Mouse (Mus musculus): Measurements from ENCODE around the gene Grin2c. TPM values are rescaled to one million over a fixed set of nuclear protein-coding genes. Genes with fewer than 3 reads are reported as not detected.

Gene Grin2c
- polyA plus RNA-seq, 1 experiment from 2014 or later, result not detected

- Histone ChIP-seq H3K9me3 (0 out of 2 replicates have a peak, but pooled peaks cover 2% of the 10 kb centered on the region), H3K4me3 (replicated peaks) (peak overlapping the region; percentile 24), H3K9ac (no peak overlapping the region; the same call in 1 of the 2 replicates), H3K4me2 (peak overlapping the region; percentile 44), H3K4me1 (peaks cover 7% of the 10 kb centered on the region), H3K27me3 (peaks cover 100% of the 10 kb centered on the region), H3K27ac (no peak overlapping the region), H3K36me3 (replicated peaks) (no peaks in the 10 kb centered on the region)
- no peak for ATAC-seq (ENCODE audit: low FRiP score)
- WGBS, result 16% methylated on average over 59 of the region's 59 CpGs
These were observed 9.1 kb downstream of the Grin2c start for GRCm38 (mm10) chr11:115257775-115258510.

GRCm38 (mm10) chr11:115251258-115251657 lies 15.8 kb downstream of the Grin2c start:
- H3K27ac ChIP-seq, result no peak overlapping the region
- no peak overlapping the region for H3K4me2 ChIP-seq
- H3K4me1 ChIP-seq, result peaks cover 38% of the 10 kb centered on the region
- no peaks in the 10 kb centered on the region for H3K36me3 ChIP-seq (replicated peaks)
- H3K9me3 ChIP-seq, result no peaks in the 10 kb centered on the region
- H3K27me3 ChIP-seq, result peaks cover 99% of the 10 kb centered on the region
- H3K4me3 ChIP-seq (replicated peaks), result no peak overlapping the region
- H3K9ac ChIP-seq, result no peak overlapping the region
- 58% methylated on average over 3 of the region's 3 CpGs for WGBS
- no peak for ATAC-seq (ENCODE audit: low FRiP score)

DNA sequence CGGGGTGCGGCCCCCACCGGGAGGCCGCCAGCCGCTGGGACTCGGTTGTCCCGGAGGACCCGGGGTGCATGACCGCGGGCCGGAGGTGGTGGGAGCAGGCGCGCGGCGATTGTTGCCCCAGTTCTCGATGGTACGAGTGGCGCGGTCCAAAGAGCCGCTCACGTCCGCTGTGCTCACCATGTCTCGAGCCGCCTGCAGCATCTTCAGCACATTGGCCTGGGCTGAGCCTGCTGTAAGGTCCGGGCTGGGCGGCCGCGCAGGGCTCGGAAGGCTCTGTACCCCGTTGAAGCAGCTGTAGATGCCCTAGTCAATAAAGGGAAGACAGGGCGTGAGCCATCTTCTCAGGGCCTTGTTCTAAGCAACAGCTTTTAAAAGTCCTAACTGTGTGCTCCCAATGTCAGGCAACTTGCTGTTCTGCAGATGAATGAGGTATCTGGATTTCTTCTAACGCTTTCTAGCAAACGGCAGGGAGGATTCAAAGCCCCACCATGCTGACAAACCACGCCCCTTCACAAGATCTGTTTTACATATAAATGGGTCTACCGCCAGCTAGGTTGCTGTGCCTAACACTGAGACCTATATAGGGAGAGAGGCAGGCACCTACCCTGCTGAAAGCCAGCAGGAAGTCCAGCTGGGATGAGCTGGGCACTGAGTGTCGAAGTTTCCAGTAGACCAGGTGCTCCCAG lies 16.5 kb downstream of the Grin2c start:
- Histone ChIP-seq H3K4me1 (peaks cover 43% of the 10 kb centered on the region), H3K27ac (no peak overlapping the region), H3K4me3 (replicated peaks) (peak overlapping the region; percentile 52), H3K9ac (peak overlapping the region; percentile 66), H3K9me3 (no peaks in the 10 kb centered on the region), H3K27me3 (peaks cover 97% of the 10 kb centered on the region), H3K36me3 (replicated peaks) (no peaks in the 10 kb centered on the region), H3K4me2 (peak overlapping the region; percentile 92)
- ATAC-seq (ENCODE audit: low FRiP score), result no peak
- WGBS, result under 1% methylated on average over 36 of the region's 36 CpGs

GRCm38 (mm10) chr11:115249721-115250404 lies 17.2 kb downstream of the Grin2c start:
- no peak for ATAC-seq (ENCODE audit: low FRiP score)
- peaks cover 90% of the 10 kb centered on the region for H3K27me3 ChIP-seq
- peak overlapping the region; percentile 92 for H3K4me2 ChIP-seq
- H3K9ac ChIP-seq, result peak overlapping the region; percentile 66
- H3K9me3 ChIP-seq, result no peaks in the 10 kb centered on the region
- 3% methylated on average over 63 of the region's 63 CpGs for WGBS
- peak overlapping the region; percentile 52 for H3K4me3 ChIP-seq (replicated peaks)
- H3K4me1 ChIP-seq, result peaks cover 47% of the 10 kb centered on the region
- H3K27ac ChIP-seq, result no peak overlapping the region
- peaks cover 6% of the 10 kb centered on the region for H3K36me3 ChIP-seq (replicated peaks)

- H3K9me3 ChIP-seq, result no peaks in the 10 kb centered on the region
- WGBS, result 77% methylated on average over 6 of the region's 6 CpGs
These were observed 19.1 kb downstream of the Grin2c start for GRCm38 (mm10) chr11:115247945-115248344.

GRCm38 (mm10) chr11:115247240-115247639 lies 19.8 kb downstream of the Grin2c start:
- 11% methylated on average over 3 of the region's 3 CpGs for WGBS
- Histone ChIP-seq H3K4me1 (peaks cover 47% of the 10 kb centered on the region), H3K27me3 (peaks cover 64% of the 10 kb centered on the region), H3K9me3 (no peaks in the 10 kb centered on the region), H3K9ac (no peak overlapping the region), H3K4me3 (replicated peaks) (no peak overlapping the region), H3K4me2 (no peak overlapping the region), H3K27ac (no peak overlapping the region), H3K36me3 (replicated peaks) (peaks cover 17% of the 10 kb centered on the region)
- no peak for ATAC-seq (ENCODE audit: low FRiP score)

More at GRCm38 (mm10) chr11:115247945-115248344, 19.1 kb downstream of the Grin2c start:
- ATAC-seq (ENCODE audit: low FRiP score), result no peak
- Histone ChIP-seq H3K4me3 (replicated peaks) (no peak overlapping the region), H3K27me3 (peaks cover 71% of the 10 kb centered on the region), H3K4me1 (peaks cover 47% of the 10 kb centered on the region), H3K9ac (no peak overlapping the region), H3K27ac (no peak overlapping the region), H3K36me3 (replicated peaks) (peaks cover 17% of the 10 kb centered on the region), H3K4me2 (no peak overlapping the region)

- H3K4me1 ChIP-seq, result peaks cover 47% of the 10 kb centered on the region
- no peak overlapping the region for H3K27ac ChIP-seq
- H3K27me3 ChIP-seq, result peaks cover 56% of the 10 kb centered on the region
- no peak overlapping the region for H3K4me3 ChIP-seq (replicated peaks)
- H3K36me3 ChIP-seq (replicated peaks), result peaks cover 17% of the 10 kb centered on the region
- no peaks in the 10 kb centered on the region for H3K9me3 ChIP-seq
- H3K4me2 ChIP-seq, result no peak overlapping the region
- ATAC-seq (ENCODE audit: low FRiP score), result no peak
- 81% methylated on average over 8 of the region's 8 CpGs for WGBS
- H3K9ac ChIP-seq, result no peak overlapping the region
These were observed 20.7 kb downstream of the Grin2c start for GRCm38 (mm10) chr11:115246386-115246785.

GRCm38 (mm10) chr11:115244840-115245239 lies 22.2 kb downstream of the Grin2c start:
- Histone ChIP-seq H3K4me1 (peaks cover 38% of the 10 kb centered on the region), H3K4me3 (replicated peaks) (no peak overlapping the region), H3K9ac (no peak overlapping the region), H3K9me3 (no peaks in the 10 kb centered on the region), H3K36me3 (replicated peaks) (peaks cover 17% of the 10 kb centered on the region), H3K4me2 (no peak overlapping the region), H3K27ac (no peak overlapping the region), H3K27me3 (peaks cover 40% of the 10 kb centered on the region)
- WGBS, result 94% methylated on average over 8 of the region's 8 CpGs
- no peak for ATAC-seq (ENCODE audit: low FRiP score)

DNA sequence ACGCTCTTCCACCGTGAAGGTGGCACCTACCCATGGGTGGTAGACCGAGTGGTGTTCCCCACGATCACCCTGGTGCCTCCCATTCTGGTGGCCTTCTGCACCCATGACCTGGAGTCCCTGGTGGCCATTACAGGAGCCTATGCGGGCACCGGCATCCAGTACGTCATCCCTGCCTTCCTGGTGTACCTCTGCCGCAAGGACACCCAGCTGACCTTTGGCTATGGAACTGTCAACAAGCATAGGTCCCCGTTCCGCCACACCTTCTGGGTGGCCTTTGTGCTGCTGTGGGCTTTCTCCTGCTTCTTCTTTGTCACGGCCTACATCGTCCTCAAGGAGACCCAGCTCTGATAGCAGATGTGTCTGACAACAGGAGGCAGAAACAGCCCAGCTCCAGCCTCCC lies 23.3 kb downstream of the Grin2c start:
- Histone ChIP-seq H3K9ac (no peak overlapping the region), H3K9me3 (no peaks in the 10 kb centered on the region), H3K36me3 (replicated peaks) (peaks cover 17% of the 10 kb centered on the region), H3K27ac (no peak overlapping the region), H3K4me1 (peaks cover 33% of the 10 kb centered on the region), H3K27me3 (peaks cover 29% of the 10 kb centered on the region), H3K4me3 (replicated peaks) (no peak overlapping the region), H3K4me2 (no peak overlapping the region)
- ATAC-seq (ENCODE audit: low FRiP score), result no peak
- 93% methylated on average over 12 of the region's 12 CpGs for WGBS

DNA sequence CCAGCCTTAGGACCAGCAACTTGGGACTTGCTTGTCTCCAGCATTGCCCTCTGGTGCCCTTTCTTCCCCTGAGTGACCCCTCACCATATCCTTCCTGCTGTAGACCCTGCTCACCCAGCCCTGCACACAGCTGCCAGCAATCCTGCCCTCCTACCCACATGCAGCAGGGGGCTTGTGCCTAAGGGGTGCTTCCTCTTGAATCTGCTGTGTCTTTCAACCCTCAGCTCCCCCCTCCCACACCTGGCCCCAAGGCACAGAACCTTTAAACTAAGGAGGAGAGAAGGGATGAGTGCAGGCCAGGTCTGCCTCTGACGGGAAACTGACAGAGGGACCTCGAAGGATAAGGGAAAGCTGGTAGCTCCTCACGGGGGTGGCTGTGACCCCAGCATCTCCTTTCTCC lies 24.3 kb downstream of the Grin2c start:
- Histone ChIP-seq H3K9ac (no peak overlapping the region), H3K27me3 (peaks cover 19% of the 10 kb centered on the region), H3K4me1 (peaks cover 23% of the 10 kb centered on the region), H3K27ac (no peak overlapping the region), H3K4me2 (no peak overlapping the region), H3K9me3 (no peaks in the 10 kb centered on the region), H3K36me3 (replicated peaks) (peaks cover 17% of the 10 kb centered on the region), H3K4me3 (replicated peaks) (no peak overlapping the region)
- ATAC-seq (ENCODE audit: low FRiP score), result no peak
- WGBS, result 74% methylated on average over 3 of the region's 3 CpGs

DNA sequence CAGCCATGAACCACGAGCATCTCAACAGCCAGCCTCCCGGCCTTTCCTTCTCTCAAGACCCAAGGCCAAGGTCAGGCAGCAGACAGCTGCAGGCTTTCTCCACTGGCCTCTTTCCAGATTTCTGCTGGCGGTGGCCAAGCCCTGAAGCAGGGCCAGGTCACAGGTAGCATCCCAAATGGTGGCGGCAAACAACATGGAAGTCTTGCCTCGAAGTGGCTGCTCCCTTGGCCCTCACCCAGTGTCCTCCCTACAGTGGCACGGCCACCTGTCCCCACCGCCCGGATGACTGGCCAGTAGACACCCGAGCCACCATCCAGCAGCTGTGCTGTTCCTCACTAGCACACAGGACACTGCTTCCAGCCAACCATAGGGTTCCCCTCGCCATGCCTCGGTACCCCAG lies 25.6 kb downstream of the Grin2c start:
- peaks cover 6% of the 10 kb centered on the region; the same call in 1 of the 2 replicates for H3K27me3 ChIP-seq
- ATAC-seq (ENCODE audit: low FRiP score), result no peak
- peaks cover 17% of the 10 kb centered on the region for H3K36me3 ChIP-seq (replicated peaks)
- H3K4me2 ChIP-seq, result no peak overlapping the region
- H3K9me3 ChIP-seq, result no peaks in the 10 kb centered on the region
- H3K4me3 ChIP-seq (replicated peaks), result no peak overlapping the region
- 91% methylated on average over 11 of the region's 11 CpGs for WGBS
- H3K9ac ChIP-seq, result no peak overlapping the region
- peaks cover 12% of the 10 kb centered on the region for H3K4me1 ChIP-seq
- no peak overlapping the region for H3K27ac ChIP-seq

DNA sequence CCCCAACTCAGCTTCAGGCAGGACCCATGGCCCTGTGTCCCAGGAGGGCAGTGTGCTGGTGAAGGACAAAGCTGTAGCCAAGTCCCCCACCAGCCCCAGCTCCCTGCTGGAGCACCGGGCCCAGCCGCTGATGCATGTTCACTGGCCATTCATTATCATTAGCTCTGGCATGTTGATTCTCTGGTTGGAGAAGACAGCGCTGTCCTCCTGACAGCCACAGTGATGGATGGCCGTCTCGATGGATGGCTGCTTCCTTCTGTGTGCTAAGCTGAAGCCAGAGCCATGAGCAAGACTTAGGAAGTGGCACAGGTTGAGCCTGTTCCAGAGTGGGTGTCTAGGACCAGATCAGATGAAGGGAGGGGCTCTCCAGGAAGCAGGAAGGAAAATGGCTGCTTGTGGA lies 30.5 kb downstream of the Grin2c start:
- Histone ChIP-seq H3K27me3 (no peaks in the 10 kb centered on the region; the same call in none of the 2 replicates), H3K36me3 (replicated peaks) (no peaks in the 10 kb centered on the region), H3K4me1 (peaks cover 44% of the 10 kb centered on the region), H3K4me2 (no peak overlapping the region), H3K9ac (no peak overlapping the region), H3K4me3 (replicated peaks) (no peak overlapping the region), H3K9me3 (no peaks in the 10 kb centered on the region), H3K27ac (no peak overlapping the region)
- ATAC-seq (ENCODE audit: low FRiP score), result no peak
- WGBS, result 59% methylated on average over 5 of the region's 5 CpGs
